Mouse (Mus musculus) liver, postnatal 0 days (tissue): Measurements from ENCODE around the gene Nudt19. TPM values are rescaled to one million over a fixed set of nuclear protein-coding genes. Genes with fewer than 3 reads are reported as not detected.
A peak's percentile ranks its signal among the peaks of the same experiment; 100 is the strongest.

ENCODE experiments used
- ATAC-seq: fragments of 200-750 bp; cut with Nextera tagmentation; 2 replicates; pipeline ENCODE4 v1.8.0; 2017; ENCODE audit warnings: mild to moderate bottlenecking, moderate library complexity
- DNase-seq: peaks from one replicate; pipeline ENCODE4 v3.0.0-alpha.2; 2016
- H3K27ac ChIP-seq: fragments of 300-500 bp; sonication (generic); 2 replicates; pipeline ENCODE4 v1.5.1; 2014; ENCODE audit warnings: antibody characterized with exemption, moderate library complexity, mild to moderate bottlenecking, low read depth
- H3K27me3 ChIP-seq: fragments of 300-500 bp; sonication (generic); 2 replicates; pipeline ENCODE4 v1.6.1; 2014; ENCODE audit warnings: low read length, control low read depth, mixed read lengths; ENCODE audit not compliant: insufficient read depth
- H3K36me3 ChIP-seq: fragments of 300-500 bp; sonication (generic); replicated peaks from 2 replicates; pipeline ENCODE4 v1.6.1; 2014; ENCODE audit warnings: mild to moderate bottlenecking, control low read depth, low read length, moderate library complexity, mixed read lengths; ENCODE audit not compliant: insufficient read depth
- H3K4me1 ChIP-seq: fragments of 300-500 bp; sonication (generic); 2 replicates; pipeline ENCODE4 v1.6.1; 2014; ENCODE audit warnings: antibody characterized with exemption, mild to moderate bottlenecking, control low read depth; ENCODE audit not compliant: insufficient read depth
- H3K4me2 ChIP-seq: fragments of 300-500 bp; sonication (generic); 2 replicates; pipeline ENCODE4 v1.6.1; 2014; ENCODE audit warnings: low read depth, mild to moderate bottlenecking, low read length, moderate library complexity, mixed read lengths
- H3K4me3 ChIP-seq: fragments of 300-500 bp; sonication (generic); 2 replicates; pipeline ENCODE4 v1.5.1; 2014; ENCODE audit warnings: low read depth, low read length
- H3K9ac ChIP-seq: fragments of 300-500 bp; sonication (generic); replicated peaks from 2 replicates; pipeline ENCODE4 v1.6.1; 2014; ENCODE audit warnings: mild to moderate bottlenecking, moderate library complexity
- H3K9me3 ChIP-seq: fragments of 300-500 bp; sonication (generic); 2 replicates; pipeline ENCODE4 v1.6.1; 2016; ENCODE audit warnings: mild to moderate bottlenecking, control low read depth, low read length, mixed read lengths
- CTCF ChIP-seq: sonication (generic); IDR thresholded peaks from 2 replicates; pipeline ENCODE4 v1.5.1; 2016; ENCODE audit warnings: antibody characterized with exemption, low read depth
- EP300 ChIP-seq: IDR thresholded peaks from 2 replicates; pipeline ENCODE4 v1.6.1; 2016; ENCODE audit warnings: antibody characterized with exemption, low read depth, mild to moderate bottlenecking
- WGBS: fragments of 180-500 bp; shearing (Covaris S2); extraction: QIAGEN DNeasy Blood & Tissue Kit; methylation state at CpG from one replicate; pipeline ENCODE4 v1.1.7; 2014; ENCODE audit not compliant: insufficient replicate concordance; 5-methylcytosine and 5-hydroxymethylcytosine counted together
- polyA plus RNA-seq: library from polyadenylated mRNA; unstranded; fragments of >200 nt; fragmentation: Nextera tagmentation; extraction: Ambion mirVana; gene quantifications from 2 replicates; pipeline ENCODE4 v1.2.1, GENCODE M21; 2015

Nudt19 gene
- polyA plus RNA-seq, 1 experiment from 2014 or later, result 79.9 TPM

GRCm38 (mm10) chr7:35559838-35560237, 3.7 kb upstream of the Nudt19 start:
- TF ChIP-seq EP300, result peak; percentile 87
- no peak for TF ChIP-seq CTCF
- Histone ChIP-seq H3K36me3 (no peaks in the 10 kb centered on the region), H3K4me1 (peaks cover 40% of the 10 kb centered on the region), H3K27me3 (no peaks in the 10 kb centered on the region), H3K9me3 (no peaks in the 10 kb centered on the region), H3K4me2 (peak overlapping the region; percentile 40; the same call in 1 of the 2 replicates), H3K4me3 (no peak overlapping the region), H3K27ac (peak overlapping the region; percentile 97), H3K9ac (0 out of 2 replicates have a peak overlapping the region, but pooled peaks have one; percentile 12)
- DNase-seq (no peak), ATAC-seq (peak; percentile 20)
- 57% methylated on average over 3 of the region's 3 CpGs for WGBS

- no peak overlapping the region for H3K4me3 ChIP-seq
- no peak for DNase-seq
- ATAC-seq, result no peak
- TF ChIP-seq EP300 (no peak), CTCF (no peak)
- H3K4me1 ChIP-seq, result peaks cover 47% of the 10 kb centered on the region
- no peaks in the 10 kb centered on the region for H3K36me3 ChIP-seq
- WGBS, result 61% methylated on average over 2 of the region's 2 CpGs
- no peaks in the 10 kb centered on the region for H3K27me3 ChIP-seq
- H3K9me3 ChIP-seq, result no peaks in the 10 kb centered on the region
- no peak overlapping the region for H3K9ac ChIP-seq
- no peak overlapping the region for H3K4me2 ChIP-seq
- H3K27ac ChIP-seq, result 0 out of 2 replicates have a peak overlapping the region, but pooled peaks have one; percentile 97
Observed at GRCm38 (mm10) chr7:35558681-35559080, 2.6 kb upstream of the Nudt19 start.

GRCm38 (mm10) chr7:35557577-35557976, 1.5 kb upstream of the Nudt19 start:
- Histone ChIP-seq H3K4me1 (peaks cover 47% of the 10 kb centered on the region), H3K4me2 (peak overlapping the region; percentile 97)
- TF ChIP-seq EP300 (peak; percentile 64; the same call in 1 of the 2 replicates), CTCF (no peak)

GRCm38 (mm10) chr7:35556905-35557304, 801 bp upstream of the Nudt19 start:
- peak overlapping the region; percentile 85; the same call in 1 of the 2 replicates for H3K4me3 ChIP-seq
- peak overlapping the region; percentile 92 for H3K9ac ChIP-seq
- ATAC-seq (peak; percentile 14; the same call in 1 of the 2 replicates), DNase-seq (peak; percentile 51)
- H3K27ac ChIP-seq, result peak overlapping the region; percentile 97
- peaks cover 47% of the 10 kb centered on the region for H3K4me1 ChIP-seq
- no peaks in the 10 kb centered on the region for H3K27me3 ChIP-seq
- H3K4me2 ChIP-seq, result peak overlapping the region; percentile 97
- 61% methylated on average over 5 of the region's 5 CpGs for whole genome bisulfite sequencing
- TF ChIP-seq CTCF (no peak), EP300 (peak; percentile 95)
- no peaks in the 10 kb centered on the region for H3K36me3 ChIP-seq
- H3K9me3 ChIP-seq, result no peaks in the 10 kb centered on the region

More at GRCm38 (mm10) chr7:35557577-35557976, 1.5 kb upstream of the Nudt19 start:
- peak overlapping the region; percentile 97 for H3K27ac ChIP-seq
- H3K36me3 ChIP-seq, result no peaks in the 10 kb centered on the region
- H3K4me3 ChIP-seq, result no peak overlapping the region
- H3K9ac ChIP-seq, result no peak overlapping the region
- 34% methylated on average over 3 of the region's 3 CpGs for WGBS
- DNase-seq (no peak), ATAC-seq (peak; percentile 5; the same call in 1 of the 2 replicates)
- H3K9me3 ChIP-seq, result no peaks in the 10 kb centered on the region
- no peaks in the 10 kb centered on the region for H3K27me3 ChIP-seq

GRCm38 (mm10) chr7:35555224-35556204, 590 bp downstream of the Nudt19 start:
- TF ChIP-seq CTCF (no peak), EP300 (0 out of 2 replicates have a peak, but pooled peaks have one; percentile 29)
- H3K9ac ChIP-seq, result peak overlapping the region; percentile 92
- peak overlapping the region; percentile 97 for H3K27ac ChIP-seq
- ATAC-seq, result peak; percentile 80
- no peaks in the 10 kb centered on the region for H3K27me3 ChIP-seq
- WGBS, result under 1% methylated on average over 79 of the region's 93 CpGs
- DNase-seq, result peak; percentile 91
- H3K4me1 ChIP-seq, result peaks cover 46% of the 10 kb centered on the region
- peaks cover 8% of the 10 kb centered on the region for H3K36me3 ChIP-seq
- H3K9me3 ChIP-seq, result no peaks in the 10 kb centered on the region
- peak overlapping the region; percentile 97 for H3K4me2 ChIP-seq
- peak overlapping the region; percentile 85 for H3K4me3 ChIP-seq

GRCm38 (mm10) chr7:35554605-35555175, 1.4 kb downstream of the Nudt19 start:
- ATAC-seq (peak; percentile 10), DNase-seq (peak; percentile 56)
- peaks cover 16% of the 10 kb centered on the region for H3K36me3 ChIP-seq
- peak overlapping the region; percentile 85 for H3K4me3 ChIP-seq
- H3K4me1 ChIP-seq, result peaks cover 43% of the 10 kb centered on the region
- no peaks in the 10 kb centered on the region for H3K9me3 ChIP-seq
- TF ChIP-seq EP300 (no peak), CTCF (no peak)
- H3K9ac ChIP-seq, result peak overlapping the region; percentile 92
- peak overlapping the region; percentile 97 for H3K4me2 ChIP-seq
- H3K27me3 ChIP-seq, result no peaks in the 10 kb centered on the region
- H3K27ac ChIP-seq, result peak overlapping the region; percentile 97
- WGBS, result 4% methylated on average over 28 of the region's 28 CpGs
